Mouse (Mus musculus) CH12.LX (cell line): ENCODE results near the gene Zfp605. TPM values are rescaled to one million over a fixed set of nuclear protein-coding genes. Genes with fewer than 3 reads are reported as not detected.

Experiments
- DNase-seq: peaks from one replicate; pipeline ENCODE4 v3.0.0-alpha.2; 2013; ENCODE audit errors: extremely low read depth
- H3K27ac ChIP-seq: 2 replicates; pipeline ENCODE4 v1.5.1; 2012; ENCODE audit warnings: low read depth, mild to moderate bottlenecking, control low read depth, moderate library complexity; ENCODE audit not compliant: insufficient read depth
- H3K27me3 ChIP-seq: replicated peaks from 2 replicates; pipeline ENCODE3; 2012; ENCODE audit warnings: inconsistent platforms
- H3K36me3 ChIP-seq, 2 experiments: replicated peaks in 1 of 2; 2 replicates each; pipeline versions ENCODE3 to v1.6.1; 2012; ENCODE audit warnings: inconsistent platforms in 1 of 2, low read length in 1 of 2, mild to moderate bottlenecking in 1 of 2, mixed read lengths in 1 of 2, moderate library complexity in 1 of 2; ENCODE audit not compliant: control insufficient read depth in 1 of 2, insufficient read depth in 1 of 2
- H3K4me1 ChIP-seq, 2 experiments: 2 replicates each; pipeline ENCODE4 v1.6.1; 2012; ENCODE audit warnings: inconsistent platforms in 1 of 2, moderate library complexity in 1 of 2; ENCODE audit not compliant: insufficient read depth in 2 of 2, control insufficient read depth in 1 of 2
- H3K4me2 ChIP-seq: 2 replicates; pipeline ENCODE4 v1.6.1; 2012; ENCODE audit warnings: low read depth, mild to moderate bottlenecking, control low read depth; ENCODE audit not compliant: poor library complexity, insufficient read depth, severe bottlenecking
- H3K4me3 ChIP-seq, 3 experiments: fragments of 150-350 bp in 1 of 3; sonication (generic) in 1 of 3; replicated peaks in 1 of 3; 2 replicates each; pipeline versions ENCODE3 to v1.5.1; 2011 to 2012; ENCODE audit warnings: low read depth in 2 of 3, low read length in 2 of 3, mild to moderate bottlenecking in 2 of 3, moderate library complexity in 2 of 3, control low read depth in 1 of 3, improper control_type of control experiment in 1 of 3, inconsistent platforms in 1 of 3, mixed read lengths in 1 of 3; ENCODE audit not compliant: poor library complexity in 1 of 3
- H3K79me2 ChIP-seq: replicated peaks from 2 replicates; pipeline ENCODE4 v1.6.1; 2012; ENCODE audit warnings: mild to moderate bottlenecking, moderate library complexity; ENCODE audit not compliant: control insufficient read depth, poor library complexity, insufficient read depth, severe bottlenecking; ENCODE audit errors: extremely low read depth
- H3K9ac ChIP-seq: 2 replicates; pipeline ENCODE4 v1.6.1; 2012; ENCODE audit warnings: low read depth, mild to moderate bottlenecking, control low read depth, moderate library complexity; ENCODE audit not compliant: insufficient read depth
- H3K9me3 ChIP-seq: replicated peaks from 2 replicates; pipeline ENCODE3; 2012; ENCODE audit warnings: low read length, inconsistent platforms, mixed read lengths
- ELF1 ChIP-seq: IDR thresholded peaks from 2 replicates; pipeline ENCODE4 v1.6.1; 2014; ENCODE audit warnings: low read depth, mild to moderate bottlenecking, inconsistent platforms, low read length, improper control_type of control experiment
- JUND ChIP-seq: conservative IDR thresholded peaks from 2 replicates; pipeline ENCODE4 v1.6.1; 2011; ENCODE audit warnings: low read depth, low read length, improper control_type of control experiment
- KAT2A ChIP-seq: IDR thresholded peaks from 2 replicates; pipeline ENCODE4 v1.6.1; 2012; ENCODE audit warnings: low read length, improper control_type of control experiment, inconsistent platforms; ENCODE audit not compliant: insufficient replicate concordance
- MAX ChIP-seq: IDR thresholded peaks from 2 replicates; pipeline ENCODE4 v1.6.1; 2011; ENCODE audit warnings: low read length, improper control_type of control experiment
- MEF2A ChIP-seq: IDR thresholded peaks from 2 replicates; pipeline ENCODE4 v1.6.1; 2014; ENCODE audit warnings: low read depth, mild to moderate bottlenecking, inconsistent platforms, low read length, improper control_type of control experiment, borderline replicate concordance
- MXI1 ChIP-seq: IDR thresholded peaks from 2 replicates; pipeline ENCODE4 v1.6.1; 2011; ENCODE audit warnings: mild to moderate bottlenecking, low read depth, low read length, improper control_type of control experiment
- NELFE ChIP-seq: IDR thresholded peaks from 2 replicates; pipeline ENCODE4 v1.6.1; 2011; ENCODE audit warnings: low read depth, low read length, improper control_type of control experiment
- NRF1 ChIP-seq: IDR thresholded peaks from 2 replicates; pipeline ENCODE4 v1.6.1; 2014; ENCODE audit warnings: low read depth, mild to moderate bottlenecking, inconsistent platforms, low read length, improper control_type of control experiment, moderate library complexity
- POLR2A ChIP-seq: IDR thresholded peaks from 2 replicates; pipeline ENCODE4 v1.6.1; 2011; ENCODE audit warnings: low read depth, mild to moderate bottlenecking, improper control_type of control experiment, low read length
- POLR2AphosphoS2 ChIP-seq: IDR thresholded peaks from 2 replicates; pipeline ENCODE4 v1.6.1; 2011; ENCODE audit warnings: low read depth, low read length, improper control_type of control experiment
- SIN3A ChIP-seq: IDR thresholded peaks from 2 replicates; pipeline ENCODE4 v1.6.1; 2012; ENCODE audit warnings: low read length, improper control_type of control experiment, inconsistent platforms
- USF2 ChIP-seq: conservative IDR thresholded peaks from 2 replicates; pipeline ENCODE4 v1.6.1; 2011; ENCODE audit warnings: low read depth, low read length, improper control_type of control experiment
- ZKSCAN1 ChIP-seq: IDR thresholded peaks from 2 replicates; pipeline ENCODE4 v1.6.1; 2012; ENCODE audit warnings: low read depth, inconsistent platforms, low read length, improper control_type of control experiment, borderline replicate concordance
- ZMIZ1 ChIP-seq: IDR thresholded peaks from 2 replicates; pipeline ENCODE4 v1.6.1; 2012; ENCODE audit warnings: low read depth, mild to moderate bottlenecking, inconsistent platforms, low read length, improper control_type of control experiment
- dilution Hi-C: fragments of 300-500 bp; cut with MboI; formaldehyde crosslinking; loops from 2 replicates; pipeline ENCODE4 v1.14.3; 2020; ENCODE audit warnings: low sequenced_read_pairs; ENCODE audit not compliant: extremely low pct_unique_long_range_greater_than_20kb, extremely low pct_ligation_motif_present
- in situ Hi-C: fragments of 300-500 bp; cut with MboI; formaldehyde crosslinking; loops from 3 replicates; pipeline ENCODE4 v1.14.3; 2019; ENCODE audit warnings: low sequenced_read_pairs, low pct_ligation_motif_present, low pct_unique_long_range_greater_than_20kb, mixed read lengths
- polyA plus RNA-seq: library from polyadenylated mRNA; unstranded; fragments of >175 nt; gene quantifications from 2 replicates; pipeline ENCODE4 v1.2.1, GENCODE M21; 2012; ENCODE audit warnings: low read depth; ENCODE audit not compliant: insufficient read length
- total RNA-seq, 2 experiments: library from RNA; depleted of rRNA; stranded (reverse); fragments of 300-350 nt in 1 of 2; fragments of >200 nt in 1 of 2; gene quantifications; 2 replicates each; pipeline ENCODE4 v1.2.3; 2012 to 2014

Zfp605 gene
- total and polyA plus RNA-seq, 3 experiments: 3.9 to 5.9 (median 5.3) TPM

GRCm38 (mm10) chr5:110176362-110177020 lies 66.6 kb downstream of the Zfp605 start, which contains the start of gene Golga3 (continued):
- TF ChIP-seq SIN3A (peak; percentile 97), MAX (peak; percentile 83), MXI1 (peak; percentile 75), POLR2A (peak; percentile 71), POLR2AphosphoS2 (peak; percentile 42; the same call in 1 of the 2 replicates), MEF2A (peak; percentile 14; the same call in 1 of the 2 replicates), ZMIZ1 (peak; percentile 34; the same call in 1 of the 2 replicates), USF2 (0 out of 2 replicates have a peak, but pooled peaks have one; percentile 19), NELFE (peak; percentile 82; the same call in 1 of the 2 replicates), ELF1 (peak; percentile 79)

- TF ChIP-seq ZKSCAN1: no peak
- TF ChIP-seq NELFE: no peak
- TF ChIP-seq NRF1: 0 out of 2 replicates have a peak, but pooled peaks have one; percentile 6
- TF ChIP-seq KAT2A: no peak
- TF ChIP-seq SIN3A: 0 out of 2 replicates have a peak, but pooled peaks have one; percentile 1
- TF ChIP-seq, all 38 proteins: peak for 2
- Histone ChIP-seq H3K36me3 (peaks cover 11 to 27% of the 10 kb centered on the region in 2 experiments), H3K9me3 (no peaks in the 10 kb centered on the region), H3K4me3 (peak overlapping the region; percentile 90 to 99 (median 98)), H3K27me3 (no peaks in the 10 kb centered on the region), H3K79me2 (peaks cover 8% of the 10 kb centered on the region; the same call in 1 of the 2 replicates), H3K27ac (no peak overlapping the region), H3K4me2 (peak overlapping the region; percentile 87), H3K9ac (peak overlapping the region; percentile 63), H3K4me1 (peaks cover 0 to 19% of the 10 kb centered on the region in 2 experiments; a peak in 2 of 4 replicates)
- in situ Hi-C loops: no loop called here
- no peak for DNase-seq
- dilution Hi-C loops: no loop called here
Measured at GRCm38 (mm10) chr5:110177021-110177420, 67.1 kb downstream of the Zfp605 start.

GRCm38 (mm10) chr5:110178628-110179027 lies 68.7 kb downstream of the Zfp605 start:
- dilution Hi-C loops: no loop called here
- Histone ChIP-seq H3K36me3 (peaks cover 4 to 28% of the 10 kb centered on the region in 2 experiments), H3K27me3 (no peaks in the 10 kb centered on the region), H3K9me3 (no peaks in the 10 kb centered on the region), H3K79me2 (peaks cover 10% of the 10 kb centered on the region; the same call in 1 of the 2 replicates), H3K4me2 (no peak overlapping the region), H3K27ac (no peak overlapping the region), H3K4me1 (peaks cover 0 to 19% of the 10 kb centered on the region in 2 experiments; a peak in 2 of 4 replicates), H3K9ac (no peak overlapping the region), H3K4me3 (no peak overlapping the region)
- DNase-seq: no peak
- TF ChIP-seq JUND: no peak
- in situ Hi-C loops: no loop called here

Other genes starting within 250 kb of the Zfp605 start
- gene Gm15446, start 186.7 kb upstream of the Zfp605 start, total RNA-seq (2012; rRNA removed): 6.0 and 10.2 TPM in 2 replicates
- 11.9 and 15.2 TPM in 2 replicates for gene Gm15446, start 186.7 kb upstream of the Zfp605 start, total RNA-seq (2014; rRNA removed)
- 6.2 and 19.0 TPM in 2 replicates for gene Gm15446, start 186.7 kb upstream of the Zfp605 start, polyA plus RNA-seq
- 16.0 and 24.5 TPM in 2 replicates for gene Zfp932, start 113.6 kb upstream of the Zfp605 start, total RNA-seq (2012; rRNA removed)
- 36.8 and 40.4 TPM in 2 replicates for gene Zfp932, start 113.6 kb upstream of the Zfp605 start, total RNA-seq (2014; rRNA removed)
- gene Zfp932, start 113.6 kb upstream of the Zfp605 start, polyA plus RNA-seq: 23.6 and 25.2 TPM in 2 replicates
- gene Gm17655, start 37.6 kb upstream of the Zfp605 start, total RNA-seq (2012; rRNA removed): 2.3 and 5.7 TPM in 2 replicates
- 4.7 and 5.1 TPM in 2 replicates for gene Gm17655, start 37.6 kb upstream of the Zfp605 start, total RNA-seq (2014; rRNA removed)
- 1.9 and 2.6 TPM in 2 replicates for gene Gm17655, start 37.6 kb upstream of the Zfp605 start, polyA plus RNA-seq
- 2.3 and 2.6 TPM in 2 replicates for gene Gm35315, start 15.7 kb upstream of the Zfp605 start, total RNA-seq (2012; rRNA removed)
- 3.7 and 4.0 TPM in 2 replicates for gene Gm35315, start 15.7 kb upstream of the Zfp605 start, total RNA-seq (2014; rRNA removed)
- gene Gm35315, start 15.7 kb upstream of the Zfp605 start, polyA plus RNA-seq: 3.3 TPM in 2 replicates
- 0.64 and 0.67 TPM in 2 replicates for gene Plcxd1, start 10.1 kb upstream of the Zfp605 start, total RNA-seq (2012; rRNA removed)
- not detected in 2 replicates for gene Plcxd1, start 10.1 kb upstream of the Zfp605 start, total RNA-seq (2014; rRNA removed)
- 0.98 and 1.3 TPM in 2 replicates for gene Plcxd1, start 10.1 kb upstream of the Zfp605 start, polyA plus RNA-seq
- gene Gtpbp6, start 1.9 kb upstream of the Zfp605 start, total RNA-seq (2012; rRNA removed): 39.6 and 40.1 TPM in 2 replicates
- gene Gtpbp6, start 1.9 kb upstream of the Zfp605 start, total RNA-seq (2014; rRNA removed): 12.2 and 14.4 TPM in 2 replicates
- 24.5 and 27.9 TPM in 2 replicates for gene Gtpbp6, start 1.9 kb upstream of the Zfp605 start, polyA plus RNA-seq
- gene Chfr, start 25.8 kb downstream of the Zfp605 start, total RNA-seq (2012; rRNA removed): 33.6 and 40.8 TPM in 2 replicates
- gene Chfr, start 25.8 kb downstream of the Zfp605 start, total RNA-seq (2014; rRNA removed): 23.8 and 23.9 TPM in 2 replicates
- 36.0 and 38.5 TPM in 2 replicates for gene Chfr, start 25.8 kb downstream of the Zfp605 start, polyA plus RNA-seq
- gene Golga3, start 66.6 kb downstream of the Zfp605 start, total RNA-seq (2012; rRNA removed): 15.0 and 15.7 TPM in 2 replicates
- 10.0 and 10.8 TPM in 2 replicates for gene Golga3, start 66.6 kb downstream of the Zfp605 start, total RNA-seq (2014; rRNA removed)
- gene Golga3, start 66.6 kb downstream of the Zfp605 start, polyA plus RNA-seq: 18.0 and 18.2 TPM in 2 replicates
- 30.8 and 33.2 TPM in 2 replicates for gene Ankle2, start 120.9 kb downstream of the Zfp605 start, total RNA-seq (2012; rRNA removed)
- 35.3 and 40.5 TPM in 2 replicates for gene Ankle2, start 120.9 kb downstream of the Zfp605 start, total RNA-seq (2014; rRNA removed)
- 35.7 and 37.1 TPM in 2 replicates for gene Ankle2, start 120.9 kb downstream of the Zfp605 start, polyA plus RNA-seq
- 62.8 and 70.0 TPM in 2 replicates for gene Pgam5, start 159.8 kb downstream of the Zfp605 start, total RNA-seq (2012; rRNA removed)
- 127 and 128 TPM in 2 replicates for gene Pgam5, start 159.8 kb downstream of the Zfp605 start, total RNA-seq (2014; rRNA removed)
- gene Pgam5, start 159.8 kb downstream of the Zfp605 start, polyA plus RNA-seq: 57.1 and 64.8 TPM in 2 replicates
- gene Pxmp2, start 176.1 kb downstream of the Zfp605 start, total RNA-seq (2012; rRNA removed): 4.6 and 5.4 TPM in 2 replicates
- 4.5 and 4.7 TPM in 2 replicates for gene Pxmp2, start 176.1 kb downstream of the Zfp605 start, total RNA-seq (2014; rRNA removed)
- gene Pxmp2, start 176.1 kb downstream of the Zfp605 start, polyA plus RNA-seq: 3.5 and 3.9 TPM in 2 replicates
- gene Pole, start 176.2 kb downstream of the Zfp605 start, total RNA-seq (2012; rRNA removed): 50.7 and 55.0 TPM in 2 replicates
- 45.6 and 46.0 TPM in 2 replicates for gene Pole, start 176.2 kb downstream of the Zfp605 start, total RNA-seq (2014; rRNA removed)
- 56.4 and 60.2 TPM in 2 replicates for gene Pole, start 176.2 kb downstream of the Zfp605 start, polyA plus RNA-seq
- not detected in 2 replicates for gene P2rx2, start 233.1 kb downstream of the Zfp605 start, total RNA-seq (2012; rRNA removed)
- not detected in 2 replicates for gene P2rx2, start 233.1 kb downstream of the Zfp605 start, total RNA-seq (2014; rRNA removed)
- gene P2rx2, start 233.1 kb downstream of the Zfp605 start, polyA plus RNA-seq: 0.45 and 0.76 TPM in 2 replicates
- gene Lrcol1, start 234.6 kb downstream of the Zfp605 start, total RNA-seq (2012; rRNA removed): not detected in 2 replicates
- gene Lrcol1, start 234.6 kb downstream of the Zfp605 start, total RNA-seq (2014; rRNA removed): not detected in 2 replicates
- gene Lrcol1, start 234.6 kb downstream of the Zfp605 start, polyA plus RNA-seq: not detected in 2 replicates